8 mouse cellular contexts compared by ENCODE assay signal in the genomic region with DNA sequence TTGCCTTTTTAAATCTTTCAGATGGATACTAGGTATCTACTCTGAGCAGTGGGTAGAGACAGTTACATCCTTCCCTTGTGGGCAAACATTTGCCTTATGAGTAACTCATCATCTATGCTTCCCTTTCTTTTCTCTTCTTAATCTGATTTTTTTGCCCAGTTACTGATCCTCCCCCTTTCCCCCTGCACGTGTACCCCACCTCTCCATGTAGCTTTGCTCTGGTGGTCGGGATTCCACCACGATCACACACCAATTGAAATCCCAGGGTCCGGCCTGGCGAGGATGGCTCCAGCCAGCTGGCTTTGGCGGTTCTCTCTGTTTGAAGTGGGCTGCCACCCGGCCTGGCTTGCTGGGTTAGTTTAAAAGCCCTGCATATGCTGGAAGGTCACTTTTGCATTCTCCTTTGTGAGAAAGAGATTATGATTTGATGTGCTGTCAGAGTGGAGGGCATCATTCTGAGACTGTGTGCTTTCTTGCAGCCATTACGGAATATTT. TPM values are rescaled to one million over a fixed set of nuclear protein-coding genes. Genes with fewer than 3 reads are reported as not detected.
DNase-seq lines count a peak whose midpoint lies in the region; ATAC-seq lines count a peak whose summit lies in the region.

No protein-coding gene starts in this region.

- no peaks in the 10 kb centered on the region for H3K27me3 ChIP-seq in kidney, embryonic 15.5 days
- no peaks in the 10 kb centered on the region for H3K27me3 ChIP-seq in forebrain, embryonic 13.5 days
- no peaks in the 10 kb centered on the region for H3K27me3 ChIP-seq in liver, embryonic 11.5 days (replicated peaks; ENCODE audit: control insufficient read depth, insufficient read depth, low read length)
- no peaks in the 10 kb centered on the region for H3K27me3 ChIP-seq in neural tube, embryonic 15.5 days (replicated peaks)

- H3K9ac ChIP-seq in kidney, embryonic 15.5 days, result peak overlapping the region; percentile 85
- peak overlapping the region; percentile 94 for H3K9ac ChIP-seq in forebrain, embryonic 13.5 days
- peak overlapping the region; percentile 74 for H3K9ac ChIP-seq in liver, embryonic 11.5 days (ENCODE audit: low read depth, low read length)
- peak overlapping the region; percentile 95 for H3K9ac ChIP-seq in neural tube, embryonic 15.5 days (replicated peaks)

- peak overlapping the region; percentile 82 for H3K4me2 ChIP-seq in kidney, embryonic 15.5 days
- peak overlapping the region; percentile 70 for H3K4me2 ChIP-seq in forebrain, embryonic 13.5 days
- peak overlapping the region; percentile 93 for H3K4me2 ChIP-seq in liver, embryonic 11.5 days
- peak overlapping the region; percentile 64 for H3K4me2 ChIP-seq in neural tube, embryonic 15.5 days

- peaks cover 23% of the 10 kb centered on the region for H3K4me1 ChIP-seq in kidney, embryonic 15.5 days
- H3K4me1 ChIP-seq in forebrain, embryonic 13.5 days, result peaks cover 22% of the 10 kb centered on the region
- H3K4me1 ChIP-seq in liver, embryonic 11.5 days (replicated peaks; ENCODE audit: control insufficient read depth, insufficient read depth, low read length), result peaks cover 32% of the 10 kb centered on the region
- peaks cover 25% of the 10 kb centered on the region for H3K4me1 ChIP-seq in neural tube, embryonic 15.5 days

- peak overlapping the region; percentile 93 for H3K4me3 ChIP-seq in kidney, embryonic 15.5 days (replicated peaks)
- H3K4me3 ChIP-seq in forebrain, embryonic 13.5 days, result peak overlapping the region; percentile 88
- peak overlapping the region; percentile 69 for H3K4me3 ChIP-seq in liver, embryonic 11.5 days (ENCODE audit: low read depth, low read length)
- peak overlapping the region; percentile 73 for H3K4me3 ChIP-seq in neural tube, embryonic 15.5 days (replicated peaks)

- peak overlapping the region; percentile 99 for H3K27ac ChIP-seq in kidney, embryonic 15.5 days
- peak overlapping the region; percentile 99 for H3K27ac ChIP-seq in forebrain, embryonic 13.5 days
- H3K27ac ChIP-seq in liver, embryonic 11.5 days (ENCODE audit: low read depth, low read length), result peak overlapping the region; percentile 19; the same call in 1 of the 2 replicates
- peak overlapping the region; percentile 98 for H3K27ac ChIP-seq in neural tube, embryonic 15.5 days (replicated peaks)

- WGBS in kidney, embryonic 15.5 days, result 10% methylated on average over 8 of the region's 8 CpGs
- WGBS in forebrain, embryonic 13.5 days, result 7% methylated on average over 8 of the region's 8 CpGs
- 23% methylated on average over 8 of the region's 8 CpGs for WGBS in liver, embryonic 11.5 days
- 8% methylated on average over 8 of the region's 8 CpGs for WGBS in neural tube, embryonic 15.5 days

- H3K9me3 ChIP-seq in kidney, embryonic 15.5 days (replicated peaks), result no peaks in the 10 kb centered on the region
- no peaks in the 10 kb centered on the region for H3K9me3 ChIP-seq in forebrain, embryonic 13.5 days (replicated peaks)
- H3K9me3 ChIP-seq in liver, embryonic 11.5 days (ENCODE audit: control insufficient read depth, low read length), result peaks cover 2% of the 10 kb centered on the region; the same call in 1 of the 2 replicates
- no peaks in the 10 kb centered on the region for H3K9me3 ChIP-seq in neural tube, embryonic 15.5 days (replicated peaks)

- H3K36me3 ChIP-seq in kidney, embryonic 15.5 days, result peaks cover 31% of the 10 kb centered on the region
- H3K36me3 ChIP-seq in forebrain, embryonic 13.5 days (ENCODE audit: poor library complexity, severe bottlenecking), result peaks cover 28% of the 10 kb centered on the region
- peaks cover 11% of the 10 kb centered on the region for H3K36me3 ChIP-seq in liver, embryonic 11.5 days (ENCODE audit: control insufficient read depth, insufficient read depth, low read length)
- peaks cover 13% of the 10 kb centered on the region for H3K36me3 ChIP-seq in neural tube, embryonic 15.5 days

- intact Hi-C loops in gastrocnemius, postnatal 36 days (cut with DNase I), result loop anchor here (2.0 to 10.0 kb wide), 2 partner anchors 47 to 95 kb away; no protein-coding TSS in a partner anchor

- ATAC-seq in kidney, embryonic 15.5 days (replicated peaks; ENCODE audit: low FRiP score), result no peak
- ATAC-seq in forebrain, embryonic 13.5 days, result no peak
- ATAC-seq in liver, embryonic 11.5 days (replicated peaks; ENCODE audit: low FRiP score), result no peak
- no peak for ATAC-seq in neural tube, embryonic 15.5 days (ENCODE audit: low FRiP score)

- no peak for DNase-seq in kidney, postnatal 14 days
- DNase-seq in adrenal gland, postnatal 25 days, result peak; percentile 40
- DNase-seq in liver, embryonic 11.5 days (ENCODE audit: low spot score), result peak; percentile 39
- DNase-seq in gastrocnemius, postnatal 36 days, result no peak
- DNase-seq in left cerebral cortex, adult 9 months (ENCODE audit: low spot score in 2 of 2), result no peak

RNA-seq across cellular contexts. Expression of a gene that starts 17.2 kb away (rescaled TPM):
- polyA plus RNA-seq in kidney, embryonic 15.5 days (2015; fragmentation: Nextera tagmentation; extraction: Ambion mirVana), result 25.7 and 27.1 TPM in 2 replicates
- 24.1 and 31.9 TPM in 2 replicates for total RNA-seq in adrenal gland, postnatal 25 days (2021)
- polyA plus RNA-seq in forebrain, embryonic 13.5 days (2015; fragmentation: Nextera tagmentation; extraction: Ambion mirVana), result 33.1 and 33.3 TPM in 2 replicates
- 14.2 and 14.4 TPM in 2 replicates for polyA plus RNA-seq in liver, embryonic 11.5 days (2014; fragmentation: Nextera tagmentation; extraction: Ambion mirVana)
- polyA plus RNA-seq in neural tube, embryonic 15.5 days (2015; fragmentation: Nextera tagmentation; extraction: Ambion mirVana), result 35.9 and 39.4 TPM in 2 replicates
- total RNA-seq in gastrocnemius, postnatal 36 days (2021), result 1 to 10 TPM; 4.4 to 4.8 TPM

Comparison
In these comparisons a context has a peak if more than half of its experiments do, and no peak if none do; other contexts are left out.
1. H3K27ac ChIP-seq: peak in every context shown above with its lines; median percentile 99 in kidney, embryonic 15.5 days; 99 in forebrain, embryonic 13.5 days; 98 in neural tube, embryonic 15.5 days; 19 in liver, embryonic 11.5 days.
2. DNase-seq: peak in adrenal gland, postnatal 25 days (single experiment) and liver, embryonic 11.5 days (single experiment); none in kidney, postnatal 14 days (single experiment), gastrocnemius, postnatal 36 days (0 of 2) and left cerebral cortex, adult 9 months (0 of 2).
3. Peak in every context shown above with its lines, with median percentiles within 50 percentile points of each other: H3K4me2 ChIP-seq, H3K4me3 ChIP-seq and H3K9ac ChIP-seq.